Mouse (Mus musculus): ENCODE data around the gene Dpp7.
A peak's percentile ranks its signal among the peaks of the same experiment; 100 is the strongest.

Gene Dpp7

DNA sequence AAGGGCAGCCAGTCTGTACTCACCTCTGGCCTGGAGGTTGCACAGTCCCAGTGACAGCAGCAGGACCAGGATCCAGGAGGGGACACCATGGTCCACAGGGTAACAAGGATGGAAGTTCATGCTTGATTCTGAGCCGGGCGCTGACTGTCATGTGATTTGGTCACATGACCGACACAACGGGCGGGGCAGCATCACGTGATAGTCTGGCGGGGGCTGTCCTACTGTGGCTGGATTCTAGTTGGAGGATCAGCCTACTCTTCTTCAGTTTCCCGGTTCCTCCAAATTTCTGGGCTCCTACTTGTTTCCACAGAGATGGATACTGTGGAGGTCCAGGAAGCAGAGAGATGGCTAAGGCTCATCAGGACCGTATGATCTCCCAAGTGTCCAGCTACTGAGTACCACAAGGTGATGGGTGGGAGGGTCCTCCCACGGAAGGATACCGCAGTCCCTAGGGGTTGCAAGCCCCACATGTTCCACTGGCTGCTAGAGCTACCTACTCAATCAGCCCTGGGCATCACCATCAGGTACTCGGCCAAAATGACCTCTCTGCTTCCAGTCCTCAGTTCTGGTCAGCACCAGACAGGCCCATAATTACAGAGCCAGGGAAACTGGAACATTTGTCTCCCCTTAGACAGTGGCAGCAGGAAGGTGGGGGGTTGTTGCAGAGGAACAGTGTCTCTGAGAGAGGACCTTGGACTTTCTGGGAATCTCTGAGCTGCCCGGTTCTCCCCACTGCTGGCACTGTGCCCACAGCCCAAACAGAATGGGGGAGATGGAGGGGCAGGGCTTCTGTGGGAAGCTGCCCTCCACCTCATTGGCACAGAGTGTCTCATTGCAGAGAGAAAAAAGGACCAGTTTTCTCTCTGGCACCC lies at the start of gene Dpp7:
Dpp7 (minus strand) TSS at position 152 of the 872 bp plus-strand sequence.
- DNase-seq = peak; percentile 90 to 91

DNA sequence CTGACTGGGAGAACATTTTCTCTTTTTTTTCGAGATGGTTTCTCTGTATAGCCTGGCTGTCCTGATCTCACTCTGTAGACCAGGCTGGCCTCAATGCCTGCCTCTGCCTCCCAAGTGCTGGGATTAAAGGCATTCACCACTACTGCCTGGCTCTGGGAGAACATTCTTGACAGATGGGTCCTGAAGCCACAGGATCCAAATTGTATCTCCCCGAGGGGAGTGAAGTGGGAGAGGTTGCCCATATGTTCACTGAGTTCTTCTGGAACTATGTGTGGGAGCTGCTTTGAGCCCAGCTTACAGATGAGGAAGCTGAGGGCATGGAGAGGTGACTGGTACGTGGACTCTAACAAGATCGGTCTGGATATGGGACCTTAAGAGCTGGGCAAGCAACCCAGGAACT lies 47.8 kb upstream of the Dpp7 start:
- DNase-seq = no peak

DNA sequence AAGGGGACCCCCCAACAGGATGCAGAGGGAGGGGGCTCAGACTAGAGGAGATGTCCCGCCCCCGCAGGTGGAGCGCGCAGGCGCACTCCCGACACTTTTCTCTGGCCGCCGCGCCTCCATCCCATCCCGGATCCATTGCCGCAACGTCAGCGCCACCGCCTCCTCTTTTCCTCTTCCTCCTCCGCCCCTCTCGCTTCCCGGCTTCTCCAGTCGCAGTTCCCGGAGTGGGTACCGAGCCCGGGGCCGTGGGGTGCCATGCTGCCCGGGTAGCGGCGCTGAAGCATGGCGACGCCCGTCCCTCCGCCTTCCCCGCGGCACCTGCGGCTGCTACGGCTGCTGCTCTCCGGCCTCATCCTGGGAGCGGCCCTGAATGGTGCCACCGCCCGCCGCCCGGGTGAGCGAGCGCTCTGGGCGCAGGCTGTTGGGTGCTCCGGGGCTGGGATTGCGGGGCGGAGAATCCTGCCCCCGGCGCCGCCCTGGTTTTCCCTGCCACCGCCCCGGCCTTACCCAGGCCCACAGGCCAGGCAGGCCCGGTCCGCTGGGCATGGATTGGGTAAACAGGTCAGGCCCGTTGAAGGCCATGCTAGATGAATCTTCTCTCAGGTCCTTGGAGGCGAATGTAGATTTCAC lies 46.9 kb upstream of the Dpp7 start:
- DNase-seq = peak; percentile 75 to 83

DNA sequence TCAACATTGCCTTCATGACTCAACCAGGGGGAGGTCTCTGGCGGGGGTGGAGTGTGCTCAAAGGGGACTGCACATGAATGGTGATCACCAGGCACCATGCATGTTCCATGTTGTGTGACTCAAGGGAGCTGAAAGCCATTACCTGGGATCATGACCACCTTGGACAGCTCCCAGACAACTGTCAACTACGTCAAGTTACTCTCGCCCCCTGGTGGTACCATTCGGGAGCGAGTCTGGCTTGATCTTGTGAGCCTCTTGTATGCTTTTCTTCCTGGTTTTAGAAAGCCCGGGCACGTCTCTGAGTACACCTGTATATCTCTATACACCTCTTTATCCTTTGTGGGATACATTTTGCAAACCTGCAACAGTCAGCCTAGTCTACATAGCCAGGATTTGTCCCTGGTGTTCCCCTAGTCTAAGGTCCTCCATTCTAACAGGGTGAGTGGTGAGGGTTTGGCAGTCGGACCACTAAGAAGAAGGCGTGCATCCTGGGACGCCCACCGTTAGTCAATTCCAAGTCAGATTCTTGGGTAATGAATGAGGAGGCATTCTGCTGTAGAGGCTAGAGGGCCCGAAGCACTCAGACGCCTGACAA lies 46.3 kb upstream of the Dpp7 start:
- peak; percentile 90 to 94 for DNase-seq

DNA sequence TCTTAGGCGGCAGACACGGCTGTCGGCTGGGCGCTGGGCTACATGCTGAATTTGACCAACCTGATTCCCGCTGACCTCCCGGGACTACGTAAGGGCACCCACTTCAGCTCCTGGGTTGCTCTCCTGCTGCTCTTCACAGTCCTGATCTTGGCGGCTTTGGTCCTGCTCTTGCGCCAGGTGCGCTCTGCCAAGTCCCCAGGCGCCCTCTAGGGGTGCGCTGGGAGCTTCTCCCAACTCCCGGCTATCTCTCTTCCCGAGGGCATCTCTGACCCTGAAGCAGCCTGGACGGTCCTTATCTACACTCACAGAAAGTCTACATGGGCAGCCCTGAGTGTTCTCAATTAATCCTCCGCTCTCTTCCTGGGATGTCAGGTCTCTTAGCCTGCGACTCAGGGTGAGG lies 44.6 kb upstream of the Dpp7 start:
- DNase-seq = peak; percentile 74 to 76

DNA sequence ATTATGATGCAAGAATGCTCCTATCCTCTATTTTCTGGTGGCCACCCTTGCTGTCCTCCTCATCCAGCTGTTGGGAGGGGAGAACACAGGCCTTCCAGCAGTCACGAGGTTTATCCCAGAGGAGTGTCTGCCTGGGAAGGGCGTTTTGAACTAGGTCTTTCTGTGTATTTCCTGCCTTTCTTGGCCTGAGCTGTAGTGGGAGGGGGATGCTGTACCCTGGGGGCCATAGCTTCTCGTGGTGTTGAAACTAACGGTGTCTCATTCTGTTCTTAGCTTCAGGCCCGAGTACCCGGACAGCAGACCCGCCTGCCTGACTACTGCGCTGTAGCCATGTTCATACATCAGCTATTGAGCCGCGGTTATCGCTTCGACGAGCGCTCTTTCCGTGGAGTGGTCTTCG lies 44.1 kb upstream of the Dpp7 start:
- DNase-seq = no peak

DNA sequence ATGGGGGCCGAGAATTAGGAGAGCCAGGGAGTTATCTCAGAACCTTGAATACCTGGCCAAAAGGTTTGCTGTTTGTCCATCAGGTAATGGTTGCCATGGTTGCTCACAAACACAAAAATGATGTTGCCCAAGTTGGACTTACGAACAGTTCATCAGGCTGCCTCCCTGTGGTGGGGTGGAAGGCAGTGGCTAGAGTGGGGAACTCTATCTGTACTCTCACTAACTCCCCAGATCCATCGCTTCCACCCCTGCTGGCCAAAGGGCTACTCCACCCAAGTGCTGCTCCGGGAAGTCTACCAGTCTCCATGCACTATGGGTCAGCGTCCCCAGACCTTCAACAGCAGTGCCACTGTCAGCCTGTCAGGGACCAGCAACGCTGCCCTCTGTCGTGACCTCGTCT lies 42.9 kb upstream of the Dpp7 start, which contains the start of gene Npdc1:
Npdc1 (plus strand) TSS at position 301 of the 400 bp plus-strand sequence.
- DNase-seq = no peak

DNA sequence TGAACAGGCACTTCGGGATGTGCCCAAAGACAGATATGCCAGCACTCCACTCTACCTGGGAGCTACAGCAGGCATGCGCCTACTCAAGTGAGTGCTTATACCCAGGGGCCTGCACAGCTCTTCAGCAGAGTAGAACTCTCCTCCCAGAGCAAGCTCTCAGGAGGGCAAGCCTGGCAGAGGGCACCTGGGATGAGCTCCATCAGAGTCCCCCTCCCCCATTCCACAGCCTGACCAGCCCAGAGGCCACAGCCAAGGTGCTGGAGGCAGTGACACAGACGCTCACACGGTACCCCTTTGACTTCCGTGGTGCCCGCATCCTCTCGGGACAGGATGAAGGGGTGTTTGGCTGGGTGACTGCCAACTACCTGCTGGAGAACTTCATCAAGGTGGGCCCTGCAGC lies 41.9 kb upstream of the Dpp7 start:
- DNase-seq = no peak

DNA sequence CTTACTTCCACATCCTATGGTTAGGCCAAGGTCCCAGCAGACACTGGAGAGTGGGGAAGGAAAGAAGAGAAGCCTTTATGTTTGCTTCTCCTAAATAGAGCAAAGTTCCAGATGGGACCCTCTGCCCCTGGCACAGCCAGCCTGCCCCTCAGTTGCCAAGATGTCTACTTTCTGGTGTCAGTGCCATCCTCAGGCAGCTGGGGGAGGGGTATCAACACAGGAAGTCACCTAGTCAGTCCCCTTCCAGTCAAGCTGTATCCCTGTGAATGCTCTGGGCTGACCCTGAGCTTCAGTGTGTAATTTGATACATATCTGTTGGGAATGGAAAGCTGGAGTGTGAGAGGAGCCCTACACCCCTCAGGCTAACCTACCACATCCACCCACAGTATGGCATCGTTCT lies 40.9 kb upstream of the Dpp7 start:
- DNase-seq = no peak

DNA sequence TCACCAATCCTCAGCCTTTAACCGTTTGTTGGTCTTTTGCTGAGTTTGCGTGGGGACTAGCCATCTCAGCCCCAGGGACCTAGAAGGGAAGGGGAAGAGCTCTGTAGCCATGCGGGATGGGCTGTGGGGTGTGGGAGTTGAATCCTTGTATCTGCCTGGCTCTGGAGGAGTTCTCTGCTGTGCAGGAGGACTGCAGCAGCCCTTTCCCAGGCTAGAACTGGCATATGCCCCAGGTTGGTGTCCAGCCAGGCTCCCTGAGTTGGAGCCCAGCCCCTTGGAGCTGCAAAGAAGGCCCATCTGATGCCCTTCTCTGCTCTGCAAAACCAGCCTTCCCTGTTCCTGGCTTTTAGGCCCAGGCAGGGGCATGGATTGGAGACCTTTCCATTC lies 40.4 kb upstream of the Dpp7 start:
- no peak for DNase-seq

DNA sequence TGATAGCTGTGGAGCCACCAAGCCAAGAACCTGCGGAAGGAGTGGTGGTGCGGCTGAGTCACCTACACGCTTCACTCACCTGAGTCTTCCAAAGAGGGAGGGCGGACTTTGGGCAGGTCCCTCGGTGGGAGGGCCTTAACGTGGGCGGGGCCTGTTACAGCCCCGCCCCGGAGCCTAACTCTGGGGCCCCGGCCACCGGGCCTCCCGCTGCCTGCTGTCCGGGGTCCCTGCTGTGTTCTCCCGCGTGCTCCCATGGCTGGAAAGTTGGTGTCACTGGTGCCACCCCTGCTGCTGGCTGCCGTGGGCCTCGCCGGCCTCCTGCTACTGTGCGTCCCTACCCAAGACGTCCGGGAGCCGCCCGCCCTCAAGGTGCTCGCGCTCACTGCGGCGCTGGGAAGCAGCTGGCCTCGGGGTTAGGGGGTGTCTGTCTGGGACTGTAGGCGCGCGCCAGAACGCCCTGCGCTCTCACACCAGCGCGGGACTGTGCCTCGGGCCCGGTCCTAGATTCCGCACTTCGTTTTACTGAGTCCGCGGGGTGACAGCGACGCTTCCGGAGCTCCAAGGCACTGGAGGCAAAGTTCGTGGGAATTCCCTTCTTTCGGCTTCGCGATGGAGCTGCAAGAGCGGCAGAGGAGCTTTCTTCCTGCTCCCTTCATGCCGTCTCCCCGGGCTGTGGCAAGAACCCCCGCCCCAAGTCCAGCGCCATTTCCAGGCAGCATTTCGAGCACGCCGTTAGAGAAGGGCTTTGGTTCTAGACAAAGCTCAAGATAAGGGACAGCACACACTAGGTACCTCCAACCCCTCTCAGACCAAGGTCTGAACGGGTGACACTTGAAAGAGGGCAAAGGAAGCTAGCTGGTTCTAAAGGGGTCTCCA lies 39.8 kb upstream of the Dpp7 start, which contains the start of gene Entpd2:
Entpd2 (plus strand) TSS at position 154 of the 876 bp plus-strand sequence.
- DNase-seq = peak; percentile 67 to 74

DNA sequence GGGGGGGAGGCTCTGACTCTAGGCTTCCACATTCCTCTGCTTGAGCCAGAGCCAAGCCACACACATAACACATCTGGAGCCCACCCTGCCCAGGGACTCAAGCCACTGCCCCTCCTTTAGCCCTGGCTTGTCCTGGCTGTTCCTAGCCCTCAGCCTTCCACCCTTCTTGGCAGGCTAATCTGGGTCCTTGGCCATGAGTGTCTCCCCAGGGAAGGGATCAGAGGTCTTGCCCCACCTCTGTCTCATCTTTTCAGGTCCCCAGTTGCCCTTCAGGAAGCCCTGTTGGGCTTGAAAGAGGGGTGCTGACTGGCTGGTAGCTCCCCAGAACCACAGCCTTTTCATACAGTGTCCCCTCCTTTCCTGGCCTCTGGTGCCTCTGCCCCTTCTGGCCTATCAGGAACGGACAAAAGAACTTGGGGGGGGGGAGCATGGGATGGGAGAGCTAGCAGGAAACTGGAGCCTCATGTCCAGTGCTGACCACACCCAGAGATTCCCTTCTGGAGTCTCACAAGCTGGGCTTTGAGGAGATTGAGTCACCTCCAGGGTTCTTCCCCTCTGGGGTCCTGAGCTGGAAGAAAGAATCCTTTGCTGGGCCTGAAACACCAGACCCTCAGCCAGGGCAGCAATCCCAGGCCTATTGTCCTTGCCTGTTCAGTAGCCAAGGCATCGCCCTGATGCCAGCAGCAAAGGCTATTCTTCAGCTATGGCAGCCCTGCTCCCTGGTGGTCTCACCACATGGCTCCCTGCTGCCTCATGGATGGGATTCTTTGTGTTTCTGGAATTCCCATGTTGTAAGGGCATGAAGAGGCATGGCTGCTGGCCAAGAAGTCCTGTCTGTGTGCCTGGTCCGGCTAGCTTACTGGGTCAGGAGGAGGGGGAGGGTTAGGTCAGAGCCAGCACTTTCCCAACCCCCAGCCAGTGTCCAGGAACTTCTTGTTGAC lies 38.4 kb upstream of the Dpp7 start:
- DNase-seq = peak; percentile 39 to 54

DNA sequence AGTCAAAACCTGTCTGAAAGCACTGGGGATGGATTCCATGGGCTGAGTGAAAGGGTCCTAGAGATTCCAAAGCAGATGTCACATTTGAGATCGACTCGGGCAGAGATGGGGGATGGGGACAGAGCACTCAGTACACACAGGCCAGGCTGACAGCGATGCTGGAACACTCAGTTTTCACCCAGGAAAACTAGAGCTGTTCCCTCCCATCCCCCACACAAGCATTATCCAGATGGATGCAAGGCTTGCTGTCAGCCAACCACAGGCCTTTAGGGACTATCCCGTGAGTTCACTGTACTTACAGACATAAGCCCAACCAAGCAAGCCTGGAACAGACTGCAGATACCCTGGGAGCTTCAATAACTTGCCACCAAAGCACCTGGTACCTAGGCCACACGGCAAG lies 35.1 kb upstream of the Dpp7 start:
- DNase-seq = no peak

DNA sequence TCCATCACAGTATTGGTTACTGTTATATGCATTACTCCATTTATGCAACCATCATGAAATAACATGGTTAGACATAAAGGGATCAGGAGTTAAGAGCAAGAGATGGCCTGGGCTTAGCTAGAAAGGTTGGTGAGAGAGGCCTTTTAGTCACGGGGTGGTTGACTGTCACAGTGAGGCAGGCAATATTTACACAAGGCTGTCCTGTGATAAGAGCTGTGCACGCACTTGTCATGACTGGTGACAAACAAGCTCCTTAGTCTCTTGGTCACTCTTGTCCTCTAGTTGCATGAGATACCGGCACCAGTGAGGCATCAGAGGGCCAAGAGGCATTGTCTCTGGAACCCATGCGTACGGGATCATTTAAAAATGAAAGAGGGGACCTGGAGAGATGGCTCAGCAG lies 28.3 kb upstream of the Dpp7 start:
- no peak for DNase-seq

DNA sequence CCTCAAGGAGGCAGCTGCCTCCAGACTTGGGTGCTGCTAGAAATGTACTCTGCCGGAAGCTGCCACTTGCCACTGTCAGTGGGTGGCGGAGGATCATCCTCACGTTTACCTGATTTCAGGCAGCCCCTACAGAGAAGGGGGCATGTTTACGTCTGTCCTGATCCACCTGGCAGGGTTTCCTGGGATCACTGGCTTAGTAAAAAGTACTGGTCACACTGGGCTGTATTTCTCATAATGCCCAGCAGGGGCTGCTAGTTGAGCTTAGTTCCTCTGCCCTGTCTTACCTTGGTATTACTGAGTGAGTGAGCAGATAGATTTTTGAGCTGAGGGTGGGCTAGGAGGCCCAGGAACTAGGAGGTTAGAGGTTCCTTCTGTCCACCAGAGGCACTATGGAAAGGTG lies 20.4 kb upstream of the Dpp7 start:
- DNase-seq = peak; percentile 66 to 76

DNA sequence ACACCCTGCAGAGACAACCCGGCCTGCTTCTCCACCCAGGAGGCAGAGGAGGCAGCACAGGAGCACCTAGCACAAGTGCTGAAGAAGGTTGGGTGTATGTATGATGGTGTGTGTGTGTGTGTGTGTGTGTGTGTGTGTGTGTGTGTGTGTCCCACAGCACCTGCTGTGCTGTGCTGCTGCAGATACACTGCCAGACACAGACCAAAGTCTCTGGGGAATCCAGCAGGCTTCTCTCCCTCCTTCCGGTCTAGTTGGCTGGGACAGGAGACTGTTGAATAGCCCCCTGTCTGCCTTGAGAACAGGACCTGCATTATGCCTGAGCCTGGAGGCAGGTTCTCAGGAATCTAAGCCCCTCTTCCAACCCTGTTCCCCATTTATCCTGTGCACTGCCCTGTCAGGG lies 17.3 kb upstream of the Dpp7 start:
- no peak for DNase-seq

DNA sequence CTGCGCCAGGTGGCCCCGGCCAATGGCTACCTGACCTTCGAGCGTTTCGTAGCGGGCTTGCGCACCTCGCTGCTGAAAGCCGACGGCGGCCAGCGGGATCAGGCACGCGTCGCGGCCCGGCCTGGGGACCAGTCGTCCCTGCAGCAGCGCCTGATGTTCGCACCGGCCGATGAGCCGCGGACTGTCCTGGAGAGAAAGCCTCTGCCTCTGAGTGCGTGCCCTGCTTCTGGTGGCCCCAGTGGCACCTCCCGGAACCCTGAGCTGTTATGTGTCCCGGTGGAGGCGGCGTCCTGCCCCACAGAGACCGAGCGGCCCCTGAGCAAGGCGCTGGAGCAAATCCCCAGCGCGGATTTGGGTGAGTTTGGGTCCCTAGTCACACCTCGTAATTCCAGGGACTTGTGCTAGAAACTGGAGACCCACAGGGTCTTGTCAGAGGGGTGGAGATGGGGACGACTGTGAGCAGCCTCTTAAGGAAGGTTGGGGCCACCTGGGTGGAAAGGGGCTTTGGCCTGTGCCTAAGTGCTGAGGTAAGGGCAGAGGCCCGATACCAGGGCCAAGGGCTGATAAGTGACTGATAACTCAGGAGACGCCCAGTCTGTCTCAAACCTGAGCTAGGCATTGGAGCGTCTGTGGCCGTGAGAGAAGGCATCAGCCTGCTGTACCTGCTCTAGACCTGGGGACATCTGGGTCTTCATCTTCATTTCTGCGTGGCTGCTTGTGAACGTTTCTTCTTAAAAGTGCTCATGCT lies 16.7 kb upstream of the Dpp7 start:
- no peak for DNase-seq

DNA sequence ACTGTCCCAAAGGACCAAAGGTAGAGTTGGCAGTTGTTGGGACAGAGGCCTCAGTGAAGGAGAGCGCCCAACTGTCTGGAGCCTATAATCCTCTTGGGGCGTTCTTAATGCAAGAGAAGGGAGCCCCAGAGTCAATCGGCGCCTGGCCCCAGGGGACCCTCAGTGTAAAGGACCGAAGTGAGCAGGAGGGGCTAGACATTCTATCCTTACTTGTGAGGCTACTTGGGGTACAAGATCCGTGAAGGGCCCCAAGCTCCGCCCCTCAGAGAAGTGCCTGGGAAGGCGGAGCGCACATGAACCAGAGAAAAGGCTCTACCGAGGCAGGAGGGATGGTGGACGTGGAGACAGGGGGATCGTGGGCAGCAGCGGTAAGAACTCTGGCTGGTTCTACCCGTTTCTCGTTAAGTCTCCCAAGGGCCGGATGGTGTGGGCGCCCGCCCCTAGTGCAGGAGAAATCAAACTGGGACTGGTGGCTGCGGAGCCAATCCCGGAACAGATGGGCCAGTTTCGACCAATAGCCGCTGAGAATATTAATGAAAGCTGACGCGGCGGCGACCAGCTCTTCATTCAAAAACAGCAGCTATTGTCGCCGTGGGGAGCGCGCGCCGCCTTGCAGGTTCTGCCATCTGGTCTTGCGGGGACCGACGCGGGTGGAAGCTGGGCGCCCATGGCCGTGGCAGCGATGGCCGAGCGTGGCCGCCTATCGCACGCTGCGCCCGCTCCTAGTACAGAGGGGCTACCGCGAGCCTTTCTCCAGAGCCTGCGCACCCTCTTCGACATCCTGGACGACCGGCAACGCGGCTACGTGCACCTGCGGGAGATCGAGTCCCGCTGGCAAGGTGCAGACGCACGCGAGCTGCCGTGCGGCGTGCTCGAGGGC lies 15.8 kb upstream of the Dpp7 start, which contains the start of gene Sapcd2:
Sapcd2 (plus strand) TSS at position 558 of the 880 bp plus-strand sequence.
- peak; percentile 90 to 95 for DNase-seq

DNA sequence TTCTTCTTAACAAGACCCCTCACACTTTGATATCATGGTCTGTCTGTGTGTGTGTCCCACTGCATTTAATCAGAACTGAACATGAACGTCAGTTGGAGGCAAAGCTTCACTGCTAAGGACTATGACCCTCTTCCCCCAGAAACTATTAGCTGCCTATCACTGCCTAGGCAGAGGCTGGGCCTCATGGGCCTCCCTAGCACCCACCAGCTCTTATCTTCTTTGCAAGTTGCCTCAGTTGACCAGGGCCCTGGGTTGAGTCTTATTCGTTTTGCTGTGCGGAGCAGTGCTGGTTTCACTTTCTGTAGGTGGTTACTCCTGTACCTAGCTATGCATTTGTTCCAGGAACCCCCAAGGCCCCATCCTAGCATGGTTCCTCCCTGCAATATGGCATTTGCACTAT lies 13.8 kb upstream of the Dpp7 start:
- DNase-seq = no peak
